Mouse (Mus musculus): Measurements from ENCODE around the gene Plg.

Plg gene

DNA sequence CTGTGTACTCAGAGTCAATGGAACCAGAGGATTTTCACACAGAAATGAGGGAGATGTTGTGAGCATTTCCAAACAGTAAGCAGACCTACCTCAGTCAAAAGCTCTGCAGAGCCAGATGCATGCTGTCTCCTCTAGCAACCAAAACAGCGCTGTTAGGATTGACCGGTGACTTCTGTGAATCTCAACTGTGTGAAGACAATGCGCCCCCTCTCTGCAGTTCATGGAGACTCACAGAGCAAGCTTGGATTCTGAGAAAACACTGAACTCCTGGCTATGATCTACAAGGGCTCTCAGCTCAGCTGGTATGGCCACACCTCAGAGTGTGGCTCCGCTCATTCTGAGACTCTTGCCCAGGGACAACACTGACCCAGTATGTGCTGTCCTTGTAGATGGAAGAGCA is 72.8 kb downstream of the Plg start:
- in situ Hi-C loops (cut with MboI, MseI) = loop anchor here in 1 of 2 experiments (10.0 kb wide), 1 partner anchor 896 kb away; no protein-coding TSS in a partner anchor

DNA sequence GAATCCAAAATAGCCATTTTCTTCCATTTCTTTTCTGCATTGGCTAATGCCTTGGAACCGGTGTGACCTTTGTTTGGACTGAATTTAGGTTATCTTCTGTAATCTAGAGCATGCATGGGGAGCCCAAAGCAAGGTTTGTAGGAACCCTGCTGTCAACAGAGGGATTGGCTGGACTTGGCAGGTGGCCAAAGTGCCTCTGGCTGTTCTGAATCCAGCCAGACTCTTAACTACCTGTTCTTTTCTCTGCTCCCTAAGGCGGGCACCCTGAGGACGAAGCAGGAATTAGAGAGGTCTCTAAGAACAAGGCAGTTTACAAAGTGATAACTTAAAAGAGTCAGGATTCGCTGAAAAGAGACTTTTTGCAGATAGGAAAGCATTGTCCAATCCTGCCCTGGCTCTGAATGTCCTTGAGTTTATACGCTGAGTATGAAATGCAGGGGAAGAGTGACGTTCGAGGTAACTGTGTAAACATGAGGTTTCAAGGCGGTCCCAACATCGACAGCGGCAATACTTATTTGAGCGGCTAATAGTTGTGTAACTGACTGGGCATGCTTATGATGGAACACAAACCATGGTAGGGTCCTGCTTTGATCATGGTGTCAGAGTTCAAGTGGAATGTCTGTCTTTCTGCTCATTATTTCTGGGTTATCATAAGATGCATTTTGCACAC is 74.6 kb downstream of the Plg start:
- in situ Hi-C loops (cut with MboI, MseI) = loop anchor here in 1 of 2 experiments (10.0 kb wide), 1 partner anchor 898 kb away; no protein-coding TSS in a partner anchor

DNA sequence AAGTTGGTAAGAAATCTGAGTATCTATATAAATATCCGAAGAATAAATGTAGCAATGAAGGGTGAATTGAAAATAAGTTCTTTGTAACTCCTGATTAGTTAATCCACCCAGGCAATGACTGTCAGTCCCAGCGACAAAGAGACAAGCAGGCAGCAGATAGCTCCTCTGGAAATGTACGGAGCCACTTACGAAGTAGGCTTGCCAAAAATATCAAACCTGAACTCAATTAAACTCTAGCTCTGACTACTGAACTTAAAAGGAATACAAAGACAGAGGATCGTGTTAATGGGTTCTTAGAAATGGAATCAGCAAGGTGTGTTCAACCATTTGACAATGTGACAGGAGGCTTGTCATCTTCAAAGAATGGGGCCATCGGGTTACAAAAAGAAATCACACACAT is 75.3 kb downstream of the Plg start:
- in situ Hi-C loops (cut with MboI, MseI) = loop anchor here in 1 of 2 experiments (10.0 kb wide), 1 partner anchor 899 kb away; no protein-coding TSS in a partner anchor

DNA sequence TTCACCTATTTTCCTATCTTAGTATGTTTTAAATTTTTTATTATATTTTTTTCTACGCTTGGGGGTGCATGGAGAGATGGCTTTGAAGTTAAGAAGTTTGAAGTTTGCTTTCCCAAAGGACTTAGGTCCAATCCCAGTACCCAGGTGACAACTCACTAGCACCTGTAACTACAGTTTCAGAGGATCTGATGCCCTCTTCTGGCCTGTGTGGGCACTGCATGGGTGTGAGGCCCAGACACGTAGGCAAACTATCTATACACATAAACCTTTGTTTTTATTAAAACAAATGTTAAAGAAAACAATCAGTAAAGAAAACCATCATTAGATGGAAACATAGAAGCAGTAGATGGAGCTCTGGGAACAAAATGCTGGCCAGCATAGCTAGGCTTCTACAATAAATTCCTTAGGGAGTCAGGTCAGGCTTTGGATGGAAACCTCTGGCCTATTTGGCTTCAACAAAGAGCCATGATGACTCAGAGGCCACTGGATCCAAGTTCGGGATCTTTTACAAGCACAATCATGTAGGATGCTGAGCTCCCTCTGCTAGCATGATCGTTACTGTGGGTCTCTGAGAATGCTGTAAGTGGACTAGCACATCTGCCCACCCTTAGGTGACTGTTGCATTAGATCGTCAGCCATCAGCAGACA is 76.9 kb downstream of the Plg start:
- in situ Hi-C loops (cut with MboI, MseI) = loop anchor here in 1 of 2 experiments (10.0 kb wide), 1 partner anchor 900 kb away; no protein-coding TSS in a partner anchor

DNA sequence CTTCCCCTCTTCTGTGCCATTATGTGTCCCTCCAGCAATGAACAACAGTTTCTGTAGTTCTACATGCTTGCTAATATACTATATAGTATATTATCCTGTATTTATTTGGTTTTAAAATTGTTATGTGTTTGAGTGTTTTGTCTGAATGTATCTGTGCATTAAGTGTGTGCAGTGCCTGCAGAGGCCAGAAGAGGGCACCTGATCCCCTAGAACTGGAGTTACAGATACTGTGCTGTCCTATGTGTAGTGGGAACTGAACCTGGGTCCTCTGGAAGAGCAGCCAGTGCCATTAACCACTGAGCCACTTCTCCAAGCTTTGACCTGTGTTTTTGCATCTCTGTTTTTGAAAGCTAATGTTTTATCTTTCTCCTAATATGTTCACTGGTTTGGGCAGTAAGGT is 82.8 kb downstream of the Plg start:
- in situ Hi-C loops (cut with MboI, MseI) = no loop called here

DNA sequence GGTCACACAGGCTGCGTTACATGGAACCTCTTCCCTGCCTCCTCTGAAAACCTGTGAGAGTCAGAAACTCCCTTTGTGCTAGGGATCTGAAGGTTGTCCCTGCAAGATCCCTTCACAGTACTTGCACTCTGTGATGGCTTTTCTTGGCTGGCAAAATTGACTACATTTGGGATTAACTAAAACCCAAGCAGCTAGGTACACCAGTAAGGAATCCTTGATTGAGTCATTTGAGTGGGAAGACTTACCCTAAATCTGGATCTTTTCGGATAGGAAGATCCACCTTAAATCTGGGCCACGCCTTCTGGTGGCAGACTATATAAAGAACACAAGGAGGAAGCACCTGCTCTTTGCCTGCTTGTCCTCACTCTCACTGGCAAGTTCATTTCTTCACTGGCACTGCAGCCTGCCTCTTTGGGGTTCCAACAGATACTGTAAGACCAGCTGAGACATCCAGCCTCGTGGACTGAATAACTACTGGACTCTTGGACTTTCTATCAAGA is 88.1 kb downstream of the Plg start:
- in situ Hi-C loops (cut with MboI, MseI) = no loop called here

DNA sequence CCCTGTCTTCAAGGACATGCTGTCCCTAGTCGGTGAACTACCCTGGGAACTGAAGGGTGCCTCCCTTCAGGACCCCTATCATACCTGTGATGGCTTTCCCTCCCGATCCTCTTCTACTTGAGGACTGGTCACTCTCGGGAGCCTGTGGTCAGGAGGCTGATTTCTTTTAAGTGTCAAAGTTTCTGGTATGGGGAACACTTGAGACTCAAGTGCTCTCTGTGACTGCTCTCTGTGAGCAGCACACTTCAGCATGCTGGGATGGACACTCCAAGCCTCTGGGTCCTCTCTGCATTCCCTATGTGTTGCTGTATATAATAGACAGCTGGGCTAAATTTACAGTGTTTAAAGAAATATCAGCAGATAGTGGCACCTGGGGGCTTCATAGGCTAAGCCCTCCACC is 89.2 kb downstream of the Plg start:
- in situ Hi-C loops (cut with MboI, MseI) = no loop called here

DNA sequence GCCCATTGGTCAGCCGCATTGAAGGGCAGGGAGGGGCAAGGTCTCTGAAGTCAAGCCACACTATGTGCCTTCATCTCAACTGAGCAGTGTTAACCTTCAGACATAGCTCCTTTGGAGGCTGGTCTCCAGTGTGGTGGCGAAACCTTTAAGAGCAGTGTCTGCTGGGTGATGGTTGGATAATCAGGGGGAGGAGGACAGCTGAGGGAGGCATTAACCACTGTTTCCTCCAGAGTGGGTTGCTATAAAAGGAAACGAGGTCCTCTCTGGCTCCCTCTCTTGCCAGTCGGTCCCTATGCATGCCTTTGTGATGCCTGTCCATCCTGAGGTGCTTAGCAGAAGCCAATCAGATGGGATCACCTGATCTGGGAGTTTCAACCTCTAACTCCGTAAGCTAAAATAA is 90.3 kb downstream of the Plg start:
- in situ Hi-C loops (cut with MboI, MseI) = no loop called here

All from T-helper 17 cell (primary cell).